ENCODE assay signal across 8 mouse cellular contexts in the genomic region with DNA sequence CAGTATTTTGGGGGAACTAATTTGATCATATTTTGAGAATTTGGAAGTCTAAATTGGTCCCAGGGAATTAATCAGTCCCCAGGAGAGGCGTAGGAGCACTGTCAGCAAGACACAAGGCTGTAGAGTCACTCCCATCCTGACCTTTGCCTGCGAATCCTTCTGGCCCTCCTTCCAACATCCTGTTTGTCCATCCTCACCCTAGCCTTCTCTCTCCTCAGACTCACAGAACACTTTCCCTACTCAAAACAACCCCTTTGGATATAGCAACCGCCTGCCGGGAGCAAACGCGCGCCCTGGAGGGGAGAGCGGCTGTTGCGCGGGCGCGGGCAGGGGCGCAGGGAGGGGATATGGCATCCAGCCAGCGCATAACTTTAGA. TPM values are rescaled to one million over a fixed set of nuclear protein-coding genes. Genes with fewer than 3 reads are reported as not detected.
DNase-seq lines count a peak whose midpoint lies in the region; ATAC-seq and TF ChIP-seq lines count a peak whose summit lies in the region.

No protein-coding gene starts in this region.

- H3K4me2 ChIP-seq in forebrain, embryonic 11.5 days (ENCODE audit: low read depth, low read length, severe bottlenecking): peak overlapping the region; percentile 33; the same call in 1 of the 2 replicates
- H3K4me2 ChIP-seq in hindbrain, embryonic 13.5 days: peak overlapping the region; percentile 50
- H3K4me2 ChIP-seq in limb, embryonic 15.5 days: peak overlapping the region; percentile 49
- peak overlapping the region; percentile 52 for H3K4me2 ChIP-seq in neural tube, embryonic 15.5 days

- no peak for TF ChIP-seq CTCF in ES-Bruce4 (IDR thresholded peaks at IDR 0.05; ENCODE audit: low read depth, low read length)

- H3K4me1 ChIP-seq in ES-Bruce4 (ENCODE audit: control insufficient read depth, insufficient read depth, low read length): no peaks in the 10 kb centered on the region
- no peaks in the 10 kb centered on the region for H3K4me1 ChIP-seq in forebrain, embryonic 11.5 days (replicated peaks; ENCODE audit: control insufficient read depth, insufficient read depth, low read length)
- H3K4me1 ChIP-seq in hindbrain, embryonic 13.5 days (replicated peaks): peaks cover 5% of the 10 kb centered on the region; the same call in 1 of the 2 replicates
- H3K4me1 ChIP-seq in limb, embryonic 15.5 days: peaks cover 8% of the 10 kb centered on the region
- 0 out of 2 replicates have a peak, but pooled peaks cover 5% of the 10 kb centered on the region for H3K4me1 ChIP-seq in neural tube, embryonic 15.5 days

- whole genome bisulfite sequencing in forebrain, embryonic 11.5 days: 21% methylated on average over 14 of the region's 14 CpGs
- WGBS in hindbrain, embryonic 13.5 days: 20% methylated on average over 14 of the region's 14 CpGs
- WGBS in limb, embryonic 15.5 days: 16% methylated on average over 14 of the region's 14 CpGs
- WGBS in neural tube, embryonic 15.5 days: 19% methylated on average over 14 of the region's 14 CpGs

- H3K27ac ChIP-seq in ES-Bruce4 (ENCODE audit: insufficient read depth, low read length): no peak overlapping the region
- no peak overlapping the region for H3K27ac ChIP-seq in forebrain, embryonic 11.5 days (ENCODE audit: low read depth, low read length)
- no peak overlapping the region for H3K27ac ChIP-seq in hindbrain, embryonic 13.5 days
- H3K27ac ChIP-seq in limb, embryonic 15.5 days: no peak overlapping the region
- H3K27ac ChIP-seq in neural tube, embryonic 15.5 days (replicated peaks): no peak overlapping the region

- H3K9ac ChIP-seq in ES-Bruce4 (ENCODE audit: low read depth, poor library complexity, severe bottlenecking): peak overlapping the region; percentile 16; the same call in 1 of the 2 replicates
- H3K9ac ChIP-seq in forebrain, embryonic 11.5 days (ENCODE audit: low read length): no peak overlapping the region
- no peak overlapping the region for H3K9ac ChIP-seq in hindbrain, embryonic 13.5 days
- H3K9ac ChIP-seq in limb, embryonic 15.5 days: 0 out of 2 replicates have a peak overlapping the region, but pooled peaks have one; percentile 20
- H3K9ac ChIP-seq in neural tube, embryonic 15.5 days (replicated peaks): no peak overlapping the region

- H3K36me3 ChIP-seq in ES-Bruce4 (ENCODE audit: control insufficient read depth, insufficient read depth, low read length, poor library complexity, severe bottlenecking): no peaks in the 10 kb centered on the region
- H3K36me3 ChIP-seq in forebrain, embryonic 11.5 days (ENCODE audit: control insufficient read depth, insufficient read depth, low read length): no peaks in the 10 kb centered on the region
- H3K36me3 ChIP-seq in hindbrain, embryonic 13.5 days: no peaks in the 10 kb centered on the region
- no peaks in the 10 kb centered on the region for H3K36me3 ChIP-seq in limb, embryonic 15.5 days
- no peaks in the 10 kb centered on the region for H3K36me3 ChIP-seq in neural tube, embryonic 15.5 days

- H3K27me3 ChIP-seq in ES-Bruce4 (ENCODE audit: control insufficient read depth, insufficient read depth, low read length, poor library complexity, severe bottlenecking): no peaks in the 10 kb centered on the region
- H3K27me3 ChIP-seq in forebrain, embryonic 11.5 days (ENCODE audit: control insufficient read depth, insufficient read depth, low read length): no peaks in the 10 kb centered on the region
- 0 out of 2 replicates have a peak, but pooled peaks cover 3% of the 10 kb centered on the region for H3K27me3 ChIP-seq in hindbrain, embryonic 13.5 days
- no peaks in the 10 kb centered on the region for H3K27me3 ChIP-seq in limb, embryonic 15.5 days
- no peaks in the 10 kb centered on the region for H3K27me3 ChIP-seq in neural tube, embryonic 15.5 days (replicated peaks)

- DNase-seq in frontal cortex, postnatal 36 days (ENCODE audit: low spot score in 2 of 2): peak; percentile 4 to 11
- no peak for DNase-seq in frontal cortex, postnatal 14 days (ENCODE audit: low spot score in 2 of 2)
- DNase-seq in forebrain, embryonic 11.5 days (ENCODE audit: low spot score): peak; percentile 54

- no peak for TF ChIP-seq EP300 in ES-Bruce4 (IDR thresholded peaks at IDR 0.05; ENCODE audit: insufficient read depth, low read depth, low read length)

- H3K9me3 ChIP-seq in ES-Bruce4 (replicated peaks; ENCODE audit: control insufficient read depth, insufficient read depth, low read length, poor library complexity, severe bottlenecking): no peaks in the 10 kb centered on the region
- H3K9me3 ChIP-seq in forebrain, embryonic 11.5 days (ENCODE audit: control insufficient read depth, low read length): no peaks in the 10 kb centered on the region
- no peaks in the 10 kb centered on the region for H3K9me3 ChIP-seq in hindbrain, embryonic 13.5 days
- no peaks in the 10 kb centered on the region for H3K9me3 ChIP-seq in limb, embryonic 15.5 days
- H3K9me3 ChIP-seq in neural tube, embryonic 15.5 days (replicated peaks): no peaks in the 10 kb centered on the region

- ATAC-seq in forebrain, embryonic 11.5 days (replicated peaks; ENCODE audit: low FRiP score): no peak; the same call in 1 of the 2 replicates
- ATAC-seq in hindbrain, embryonic 13.5 days (ENCODE audit: low FRiP score): no peak
- ATAC-seq in limb, embryonic 15.5 days (ENCODE audit: insufficient number of reproducible peaks, low FRiP score, low TSS enrichment, low read depth): no peak
- ATAC-seq in neural tube, embryonic 15.5 days (ENCODE audit: low FRiP score): no peak
- ATAC-seq in megakaryocyte-erythroid progenitor cell, adult 5-6 weeks (replicated peaks; ENCODE audit: low FRiP score, low TSS enrichment, poor library complexity, severe bottlenecking): no peak

- peak overlapping the region; percentile 32 for H3K4me3 ChIP-seq in ES-Bruce4 (ENCODE audit: low read depth, low read length)
- H3K4me3 ChIP-seq in forebrain, embryonic 11.5 days (ENCODE audit: low read depth, low read length): no peak overlapping the region; the same call in 1 of the 2 replicates
- H3K4me3 ChIP-seq in hindbrain, embryonic 13.5 days: peak overlapping the region; percentile 26
- peak overlapping the region; percentile 34 for H3K4me3 ChIP-seq in limb, embryonic 15.5 days
- H3K4me3 ChIP-seq in neural tube, embryonic 15.5 days (replicated peaks): peak overlapping the region; percentile 8

- no peak for TF ChIP-seq POLR2A in ES-Bruce4 (IDR thresholded peaks at IDR 0.05; ENCODE audit: insufficient read depth, low read length)

RNA-seq across cellular contexts. Expression of a gene that starts 31.7 kb away (rescaled TPM):
- 1.5 and 1.7 TPM in 2 replicates for polyA plus RNA-seq in ES-Bruce4 (2011; ENCODE audit: insufficient read depth, insufficient read length, low read depth, missing spikeins)
- 0.25 TPM in 1 of 2 replicates, not detected in the other for polyA plus RNA-seq in forebrain, embryonic 11.5 days (2014; fragmentation: Nextera tagmentation; extraction: Ambion mirVana)
- 0.57 and 0.82 TPM in 2 replicates for polyA plus RNA-seq in hindbrain, embryonic 13.5 days (2015; fragmentation: Nextera tagmentation; extraction: Ambion mirVana)
- polyA plus RNA-seq in limb, embryonic 15.5 days (2015; fragmentation: Nextera tagmentation; extraction: Ambion mirVana): 4.0 and 5.7 TPM in 2 replicates
- polyA plus RNA-seq in neural tube, embryonic 15.5 days (2015; fragmentation: Nextera tagmentation; extraction: Ambion mirVana): 0.68 and 1.6 TPM in 2 replicates
- not detected in 2 replicates for total RNA-seq in megakaryocyte-erythroid progenitor cell, adult 5-6 weeks (2014; fragmentation: Nextera tagmentation)
- total RNA-seq in megakaryocyte-erythroid progenitor cell, adult 5-6 weeks (2017): not detected in 2 replicates

RNA-seq across cellular contexts. Expression of a gene that starts 53.7 kb away (rescaled TPM):
- 3.8 and 6.6 TPM in 2 replicates for polyA plus RNA-seq in ES-Bruce4 (2011; ENCODE audit: insufficient read depth, insufficient read length, low read depth, missing spikeins)
- polyA plus RNA-seq in forebrain, embryonic 11.5 days (2014; fragmentation: Nextera tagmentation; extraction: Ambion mirVana): 10.9 and 12.1 TPM in 2 replicates
- 18.5 TPM in 2 replicates for polyA plus RNA-seq in hindbrain, embryonic 13.5 days (2015; fragmentation: Nextera tagmentation; extraction: Ambion mirVana)
- polyA plus RNA-seq in limb, embryonic 15.5 days (2015; fragmentation: Nextera tagmentation; extraction: Ambion mirVana): 11.6 TPM in 2 replicates
- 18.9 and 22.6 TPM in 2 replicates for polyA plus RNA-seq in neural tube, embryonic 15.5 days (2015; fragmentation: Nextera tagmentation; extraction: Ambion mirVana)
- total RNA-seq in megakaryocyte-erythroid progenitor cell, adult 5-6 weeks (2014; fragmentation: Nextera tagmentation): 2.4 and 3.4 TPM in 2 replicates
- total RNA-seq in megakaryocyte-erythroid progenitor cell, adult 5-6 weeks (2017): 0.65 and 0.85 TPM in 2 replicates

Comparison
In these comparisons a context has a peak if more than half of its experiments do, and no peak if none do; other contexts are left out.
1. DNase-seq: peak in frontal cortex, postnatal 36 days (2 of 2) and forebrain, embryonic 11.5 days (single experiment); none in frontal cortex, postnatal 14 days (0 of 2).
2. H3K9ac ChIP-seq: peak in ES-Bruce4 (single experiment) and limb, embryonic 15.5 days (single experiment); none in forebrain, embryonic 11.5 days (single experiment), hindbrain, embryonic 13.5 days (single experiment) and neural tube, embryonic 15.5 days (single experiment).
3. Peak in every context shown above with its lines, with median percentiles within 50 percentile points of each other: H3K4me2 ChIP-seq.